Mouse (Mus musculus): ENCODE measurements around the gene BC117090.
"Not testable (repeated sequence)": the region's sequence is repeated elsewhere in the genome, so short reads cannot be mapped to it uniquely, and the experiment has no call there.

BC117090 gene

GRCm38 (mm10) chr16:36334232-36334631, at the start of gene BC117090:
BC117090 (minus strand) TSS chr16:36334332.
- no peak for DNase-seq (ENCODE audit: low read depth, low spot score)

- not testable (repeated sequence) for DNase-seq (ENCODE audit: low read depth, low spot score)
Observed at GRCm38 (mm10) chr16:36367648-36368047, 33.5 kb upstream of the BC117090 start, which contains the start of gene BC100530. BC100530 (minus strand) TSS chr16:36367748.

- DNase-seq (ENCODE audit: low read depth, low spot score), result no peak
Observed at GRCm38 (mm10) chr16:36337171-36337570, 3.0 kb upstream of the BC117090 start.

GRCm38 (mm10) chr16:36319286-36319685, 14.8 kb downstream of the BC117090 start:
- DNase-seq (ENCODE audit: low read depth, low spot score), result no peak

- not testable (repeated sequence) for DNase-seq (ENCODE audit: low read depth, low spot score)
Observed at GRCm38 (mm10) chr16:36316111-36316510, 18.0 kb downstream of the BC117090 start.

GRCm38 (mm10) chr16:36307631-36308030, 26.5 kb downstream of the BC117090 start:
- no peak for DNase-seq (ENCODE audit: low read depth, low spot score)

- DNase-seq (ENCODE audit: low read depth, low spot score), result no peak
Observed at GRCm38 (mm10) chr16:36289140-36289539, 45.0 kb downstream of the BC117090 start.

- DNase-seq (ENCODE audit: low read depth, low spot score), result not testable (repeated sequence)
Observed at GRCm38 (mm10) chr16:36276796-36277195, 57.3 kb downstream of the BC117090 start, which contains the start of gene Stfa1. Stfa1 (plus strand) TSS chr16:36276951.

All from telencephalon, adult 2 months (tissue).